11 mouse cellular contexts compared by ENCODE assay signal in the genomic region with DNA sequence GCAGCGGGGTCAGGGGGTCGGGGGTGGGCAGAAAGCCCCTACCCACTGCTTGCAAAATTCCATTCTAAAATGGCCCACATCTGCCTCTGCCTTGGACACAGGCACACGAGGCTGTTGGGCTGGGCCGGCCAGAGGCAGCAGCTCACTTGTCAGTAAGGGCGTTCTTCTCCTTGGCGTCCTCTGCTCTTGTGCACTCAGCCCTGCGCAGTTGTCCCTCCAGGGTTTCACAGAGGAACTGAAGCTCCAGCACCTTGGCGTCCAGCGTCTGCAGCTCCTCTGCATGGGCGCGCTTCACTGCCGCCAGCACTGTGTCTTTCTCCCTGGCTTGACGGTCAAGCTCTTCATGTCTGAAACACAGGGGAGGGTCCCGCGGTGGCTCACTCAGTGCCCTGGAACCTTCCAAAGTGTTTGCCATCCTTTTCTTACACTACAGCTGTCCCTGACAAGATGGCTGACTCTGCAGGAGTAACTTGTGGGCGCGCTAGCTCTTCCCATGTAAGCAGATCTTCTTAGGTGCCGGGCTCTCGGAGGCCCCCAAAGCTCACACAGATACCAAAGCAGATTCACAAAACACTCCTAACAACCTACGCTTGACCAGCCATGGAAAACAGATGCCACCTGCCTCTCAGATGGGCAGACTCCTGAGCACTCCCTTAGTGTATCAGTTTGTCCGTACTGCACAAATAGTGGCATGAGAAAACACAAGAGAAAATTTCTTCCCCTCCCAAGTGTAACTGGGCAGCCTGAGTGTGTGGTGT. TPM values are rescaled to one million over a fixed set of nuclear protein-coding genes. Genes with fewer than 3 reads are reported as not detected.
DNase-seq lines count a peak whose midpoint lies in the region; ATAC-seq and TF ChIP-seq lines count a peak whose summit lies in the region.
"Had no signal": no experiment of that assay in that cellular context is flagged by ENCODE, and none has a peak within 500 bp of the region (broad histone marks: within the 10 kb centered on the region; RNA-seq: fewer than 3 reads in every experiment).

No protein-coding gene starts in this region.

- H3K9me3 ChIP-seq in kidney, embryonic 16.5 days (ENCODE audit: low read length): no peaks in the 10 kb centered on the region
- H3K9me3 ChIP-seq in liver, postnatal 0 days (ENCODE audit: low read length): no peaks in the 10 kb centered on the region
- H3K9me3 ChIP-seq: neural tube, embryonic 13.5 days had no signal

- no peaks in the 10 kb centered on the region for H3K27me3 ChIP-seq in kidney, embryonic 16.5 days (ENCODE audit: insufficient read depth, low read length)
- H3K27me3 ChIP-seq in liver, postnatal 0 days (ENCODE audit: insufficient read depth, low read length): no peaks in the 10 kb centered on the region
- H3K27me3 ChIP-seq: neural tube, embryonic 13.5 days had no signal

- H3K27ac ChIP-seq in kidney, embryonic 16.5 days (ENCODE audit: low read length): peak overlapping the region; percentile 85
- H3K27ac ChIP-seq in liver, postnatal 0 days (ENCODE audit: low read depth): peak overlapping the region; percentile 53
- H3K27ac ChIP-seq: neural tube, embryonic 13.5 days had no signal

- DNase-seq in kidney, adult 18-20 months: peak; percentile 28
- no peak for DNase-seq in kidney, adult 11 months
- peak; percentile 50 for DNase-seq in R1 (ENCODE audit: low read depth, low spot score)
- DNase-seq in liver, postnatal 0 days: no peak
- no peak for DNase-seq in spleen, postnatal 14 days (ENCODE audit: low spot score in 2 of 2)
- DNase-seq: midbrain, embryonic 14.5 days; right cerebral cortex, postnatal 14 days had no signal

- peak overlapping the region; percentile 26 for H3K4me2 ChIP-seq in kidney, embryonic 16.5 days (replicated peaks; ENCODE audit: low read depth, low read length)
- H3K4me2 ChIP-seq in liver, postnatal 0 days (ENCODE audit: low read depth, low read length): peak overlapping the region; percentile 7; the same call in 1 of the 2 replicates
- H3K4me2 ChIP-seq: neural tube, embryonic 13.5 days had no signal

- TF ChIP-seq CTCF in liver, postnatal 0 days (IDR thresholded peaks at IDR 0.05; ENCODE audit: low read depth): no peak

- TF ChIP-seq EP300 in liver, postnatal 0 days (IDR thresholded peaks at IDR 0.05; ENCODE audit: low read depth): no peak

- H3K4me1 ChIP-seq in kidney, embryonic 16.5 days (ENCODE audit: insufficient read depth, low read length): peaks cover 20% of the 10 kb centered on the region
- H3K4me1 ChIP-seq in liver, postnatal 0 days (ENCODE audit: insufficient read depth): peaks cover 46% of the 10 kb centered on the region
- H3K4me1 ChIP-seq: neural tube, embryonic 13.5 days had no signal

- ATAC-seq in kidney, embryonic 16.5 days (ENCODE audit: low FRiP score, low TSS enrichment): peak; percentile 68
- no peak for ATAC-seq in liver, postnatal 0 days
- no peak for ATAC-seq in frontal cortex, adult (ENCODE audit: low TSS enrichment)
- ATAC-seq: CD4-positive, CD25-positive, alpha-beta regulatory T cell, adult 4 months had no signal

- WGBS in kidney, embryonic 16.5 days: 54% methylated on average over 21 of the region's 21 CpGs
- WGBS in liver, postnatal 0 days (ENCODE audit: insufficient replicate concordance): 86% methylated on average over 21 of the region's 21 CpGs

- H3K9ac ChIP-seq in kidney, embryonic 16.5 days (replicated peaks; ENCODE audit: low read length): peak overlapping the region; percentile 13
- 0 out of 2 replicates have a peak overlapping the region, but pooled peaks have one; percentile 13 for H3K9ac ChIP-seq in liver, postnatal 0 days (replicated peaks)
- H3K9ac ChIP-seq: neural tube, embryonic 13.5 days had no signal

- no peak overlapping the region for H3K4me3 ChIP-seq in kidney, embryonic 16.5 days (ENCODE audit: low read length)
- H3K4me3 ChIP-seq in liver, postnatal 0 days (ENCODE audit: low read depth, low read length): no peak overlapping the region
- H3K4me3 ChIP-seq: neural tube, embryonic 13.5 days had no signal

- H3K36me3 ChIP-seq in kidney, embryonic 16.5 days (ENCODE audit: insufficient read depth, low read length): peaks cover 11% of the 10 kb centered on the region
- H3K36me3 ChIP-seq in liver, postnatal 0 days (replicated peaks; ENCODE audit: insufficient read depth, low read length): no peaks in the 10 kb centered on the region

RNA-seq across cellular contexts. Expression of a gene that starts 30.8 kb away (rescaled TPM):
- polyA plus RNA-seq in kidney, embryonic 16.5 days (2015; fragmentation: Nextera tagmentation; extraction: Ambion mirVana): 8.6 and 9.2 TPM in 2 replicates
- 1.2 and 1.4 TPM in 2 replicates for polyA plus RNA-seq in liver, postnatal 0 days (2015; fragmentation: Nextera tagmentation; extraction: Ambion mirVana)

RNA-seq across cellular contexts. Expression of a gene that starts 46.4 kb away (rescaled TPM):
- 63.5 and 66.4 TPM in 2 replicates for polyA plus RNA-seq in kidney, embryonic 16.5 days (2015; fragmentation: Nextera tagmentation; extraction: Ambion mirVana)
- 9.9 and 13.9 TPM in 2 replicates for polyA plus RNA-seq in liver, postnatal 0 days (2015; fragmentation: Nextera tagmentation; extraction: Ambion mirVana)

Comparison
In these comparisons a context has a peak if more than half of its experiments do, and no peak if none do; other contexts are left out.
1. DNase-seq: peak in kidney, adult 18-20 months (single experiment) and R1 (single experiment); none in kidney, adult 11 months (single experiment), liver, postnatal 0 days (single experiment) and spleen, postnatal 14 days (0 of 2).